Mouse (Mus musculus) hindbrain, embryonic 15.5 days (tissue): ENCODE measurements around the gene H2-Eb1. TPM values are rescaled to one million over a fixed set of nuclear protein-coding genes. Genes with fewer than 3 reads are reported as not detected.

Experiments
- ATAC-seq: fragments of 200-750 bp; cut with Nextera tagmentation; 2 replicates; pipeline ENCODE4 v1.8.0; 2017; ENCODE audit warnings: low read depth, moderate number of reproducible peaks, moderate TSS enrichment; ENCODE audit not compliant: low FRiP score
- H3K27ac ChIP-seq: fragments of 300-500 bp; sonication (generic); replicated peaks from 2 replicates; pipeline ENCODE4 v1.5.1; 2015; ENCODE audit warnings: mild to moderate bottlenecking, inconsistent platforms
- H3K27me3 ChIP-seq: fragments of 300-500 bp; sonication (generic); 2 replicates; pipeline ENCODE4 v1.6.1; 2015; ENCODE audit warnings: control low read depth, inconsistent platforms
- H3K36me3 ChIP-seq: fragments of 300-500 bp; sonication (generic); 2 replicates; pipeline ENCODE4 v1.6.1; 2015; ENCODE audit warnings: control low read depth, inconsistent platforms
- H3K4me1 ChIP-seq: fragments of 300-500 bp; sonication (generic); replicated peaks from 2 replicates; pipeline ENCODE4 v1.6.1; 2015; ENCODE audit warnings: control low read depth, inconsistent platforms
- H3K4me2 ChIP-seq: fragments of 300-500 bp; sonication (generic); 2 replicates; pipeline ENCODE4 v1.6.1; 2015; ENCODE audit warnings: moderate library complexity, mild to moderate bottlenecking, inconsistent platforms
- H3K4me3 ChIP-seq: fragments of 300-500 bp; sonication (generic); 2 replicates; pipeline ENCODE4 v1.5.1; 2015; ENCODE audit warnings: mild to moderate bottlenecking, inconsistent platforms
- H3K9ac ChIP-seq: fragments of 300-500 bp; sonication (generic); 2 replicates; pipeline ENCODE4 v1.6.1; 2015; ENCODE audit warnings: inconsistent platforms
- H3K9me3 ChIP-seq: fragments of 300-500 bp; sonication (generic); 2 replicates; pipeline ENCODE4 v1.6.1; 2016; ENCODE audit warnings: control low read depth, inconsistent platforms
- WGBS: fragments of 180-500 bp; shearing (Covaris S2); methylation state at CpG from one replicate; pipeline ENCODE4 v1.1.7; 2015; 5-methylcytosine and 5-hydroxymethylcytosine counted together
- polyA plus RNA-seq: library from polyadenylated mRNA; unstranded; fragments of >200 nt; fragmentation: Nextera tagmentation; extraction: Ambion mirVana; gene quantifications from 2 replicates; pipeline ENCODE4 v1.2.1, GENCODE M21; 2015

H2-Eb1 gene
- polyA plus RNA-seq, 1 experiment from 2014 or later: 3.4 TPM

GRCm38 (mm10) chr17:34363676-34364310 is 58.1 kb downstream of the H2-Eb1 start:
- no peak for ATAC-seq
- no peak overlapping the region for H3K9ac ChIP-seq
- no peaks in the 10 kb centered on the region for H3K27me3 ChIP-seq
- 82% methylated on average over 3 of the region's 3 CpGs for WGBS
- no peak overlapping the region for H3K4me2 ChIP-seq
- no peaks in the 10 kb centered on the region for H3K9me3 ChIP-seq
- H3K27ac ChIP-seq: no peak overlapping the region
- H3K4me3 ChIP-seq: no peak overlapping the region
- H3K4me1 ChIP-seq: no peaks in the 10 kb centered on the region
- H3K36me3 ChIP-seq: no peaks in the 10 kb centered on the region

DNA sequence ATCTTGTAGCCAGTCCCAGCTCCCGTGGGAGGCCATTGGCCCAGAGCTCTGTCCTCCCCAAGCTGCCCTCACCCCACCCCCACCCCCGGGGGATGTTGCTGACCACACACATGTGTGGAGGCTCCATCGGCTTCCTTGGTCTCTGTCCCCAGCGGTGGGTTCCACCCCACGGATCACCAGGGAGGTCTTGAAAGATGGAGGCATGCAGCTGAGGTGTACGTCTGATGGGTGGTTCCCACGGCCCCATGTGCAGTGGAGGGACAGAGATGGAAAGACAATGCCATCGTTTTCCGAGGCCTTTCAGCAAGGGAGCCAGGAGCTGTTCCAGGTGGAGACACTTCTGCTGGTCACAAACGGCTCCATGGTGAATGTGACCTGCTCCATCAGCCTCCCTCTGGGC is 59.4 kb downstream of the H2-Eb1 start:
- no peak overlapping the region for H3K27ac ChIP-seq
- 79% methylated on average over 10 of the region's 10 CpGs for WGBS
- H3K4me2 ChIP-seq: no peak overlapping the region
- no peaks in the 10 kb centered on the region for H3K9me3 ChIP-seq
- H3K27me3 ChIP-seq: no peaks in the 10 kb centered on the region
- H3K4me1 ChIP-seq: no peaks in the 10 kb centered on the region
- no peak overlapping the region for H3K9ac ChIP-seq
- no peak overlapping the region for H3K4me3 ChIP-seq
- ATAC-seq: no peak
- H3K36me3 ChIP-seq: no peaks in the 10 kb centered on the region

Other genes with a start within 250 kb of the H2-Eb1 start
- 0.14 TPM in 1 of 2 replicates, not detected in the other for gene H2-Oa, start 213.5 kb upstream of the H2-Eb1 start, polyA plus RNA-seq
- 19.4 and 19.8 TPM in 2 replicates for gene H2-DMa, start 186.3 kb upstream of the H2-Eb1 start, polyA plus RNA-seq
- gene Brd2, start 183.2 kb upstream of the H2-Eb1 start, polyA plus RNA-seq: 122 and 144 TPM in 2 replicates
- gene H2-DMb2, start 162.6 kb upstream of the H2-Eb1 start, polyA plus RNA-seq: 0.20 and 0.38 TPM in 2 replicates
- 0.79 and 1.1 TPM in 2 replicates for gene H2-DMb1, start 152.8 kb upstream of the H2-Eb1 start, polyA plus RNA-seq
- 3.0 and 3.7 TPM in 2 replicates for gene Tap1, start 118.3 kb upstream of the H2-Eb1 start, polyA plus RNA-seq
- 1.4 and 2.4 TPM in 2 replicates for gene Psmb9, start 118.1 kb upstream of the H2-Eb1 start, polyA plus RNA-seq
- 3.3 and 5.7 TPM in 2 replicates for gene Psmb8, start 108.1 kb upstream of the H2-Eb1 start, polyA plus RNA-seq
- 2.2 and 2.3 TPM in 2 replicates for gene Tap2, start 102.3 kb upstream of the H2-Eb1 start, polyA plus RNA-seq
- 0.20 and 0.21 TPM in 2 replicates for gene H2-Ob, start 67.0 kb upstream of the H2-Eb1 start, polyA plus RNA-seq
- 1.6 and 2.5 TPM in 2 replicates for gene H2-Ab1, start 48.2 kb upstream of the H2-Eb1 start, polyA plus RNA-seq
- 0.83 and 1.2 TPM in 2 replicates for gene H2-Aa, start 18.0 kb upstream of the H2-Eb1 start, polyA plus RNA-seq
- 0.26 TPM in 2 replicates for gene H2-Eb2, start 19.8 kb downstream of the H2-Eb1 start, polyA plus RNA-seq
- gene Btnl2, start 49.0 kb downstream of the H2-Eb1 start, polyA plus RNA-seq: 0.05 TPM in 1 of 2 replicates, not detected in the other
- not detected in 2 replicates for gene Btnl1, start 71.3 kb downstream of the H2-Eb1 start, polyA plus RNA-seq
- 4.8 and 5.5 TPM in 2 replicates for gene BC051142, start 93.0 kb downstream of the H2-Eb1 start, polyA plus RNA-seq
- not detected in 2 replicates for gene Btnl4, start 171.5 kb downstream of the H2-Eb1 start, polyA plus RNA-seq
- gene Btnl6, start 211.5 kb downstream of the H2-Eb1 start, polyA plus RNA-seq: not detected in 2 replicates